Mouse (Mus musculus) stomach, embryonic 15.5 days (tissue): Measurements from ENCODE around the gene Etnk2. TPM values are rescaled to one million over a fixed set of nuclear protein-coding genes. Genes with fewer than 3 reads are reported as not detected.

ENCODE experiments used
- ATAC-seq: fragments of 200-750 bp; cut with Nextera tagmentation; 2 replicates; pipeline ENCODE4 v1.8.0; 2017; ENCODE audit warnings: low read depth, moderate number of reproducible peaks, moderate TSS enrichment; ENCODE audit not compliant: insufficient read depth, low FRiP score
- H3K27ac ChIP-seq: fragments of 300-500 bp; sonication (generic); 2 replicates; pipeline ENCODE4 v1.5.1; 2015; ENCODE audit warnings: mild to moderate bottlenecking, inconsistent platforms
- H3K27me3 ChIP-seq: fragments of 300-500 bp; sonication (generic); replicated peaks from 2 replicates; pipeline ENCODE4 v1.6.1; 2015; ENCODE audit warnings: inconsistent platforms
- H3K36me3 ChIP-seq: fragments of 300-500 bp; sonication (generic); 2 replicates; pipeline ENCODE4 v1.6.1; 2015; ENCODE audit warnings: inconsistent platforms
- H3K4me1 ChIP-seq: fragments of 300-500 bp; sonication (generic); 2 replicates; pipeline ENCODE4 v1.6.1; 2015; ENCODE audit warnings: inconsistent platforms
- H3K4me2 ChIP-seq: fragments of 300-500 bp; sonication (generic); 2 replicates; pipeline ENCODE4 v1.6.1; 2015; ENCODE audit warnings: mild to moderate bottlenecking, inconsistent platforms
- H3K4me3 ChIP-seq: fragments of 300-500 bp; sonication (generic); replicated peaks from 2 replicates; pipeline ENCODE4 v1.5.1; 2015; ENCODE audit warnings: inconsistent platforms
- H3K9ac ChIP-seq: fragments of 300-500 bp; sonication (generic); 2 replicates; pipeline ENCODE4 v1.6.1; 2015; ENCODE audit warnings: inconsistent platforms
- H3K9me3 ChIP-seq: fragments of 300-500 bp; sonication (generic); 2 replicates; pipeline ENCODE4 v1.6.1; 2016; ENCODE audit warnings: inconsistent platforms
- whole genome bisulfite sequencing: fragments of 180-500 bp; shearing (Covaris S2); methylation state at CpG from one replicate; pipeline ENCODE4 v1.1.7; 2015; 5-methylcytosine and 5-hydroxymethylcytosine counted together
- polyA plus RNA-seq: library from polyadenylated mRNA; unstranded; fragments of >200 nt; fragmentation: Nextera tagmentation; extraction: Ambion mirVana; gene quantifications from 2 replicates; pipeline ENCODE4 v1.2.1, GENCODE M21; 2015

The Etnk2 gene
- polyA plus RNA-seq, 1 experiment from 2014 or later, result 6.4 TPM

GRCm38 (mm10) chr1:133355469-133355868 lies 7.9 kb upstream of the Etnk2 start:
- no peak overlapping the region for H3K4me2 ChIP-seq
- H3K27me3 ChIP-seq, result 0 out of 2 replicates have a peak, but pooled peaks cover 3% of the 10 kb centered on the region
- no peaks in the 10 kb centered on the region for H3K4me1 ChIP-seq
- H3K9me3 ChIP-seq, result no peaks in the 10 kb centered on the region
- ATAC-seq, result no peak
- H3K4me3 ChIP-seq, result no peak overlapping the region
- H3K27ac ChIP-seq, result no peak overlapping the region
- 53% methylated on average over 5 of the region's 5 CpGs for WGBS
- no peaks in the 10 kb centered on the region for H3K36me3 ChIP-seq
- no peak overlapping the region for H3K9ac ChIP-seq

- no peaks in the 10 kb centered on the region for H3K36me3 ChIP-seq
- 49% methylated on average over 15 of the region's 15 CpGs for WGBS
These were observed 7.5 kb upstream of the Etnk2 start for GRCm38 (mm10) chr1:133355912-133356311.

GRCm38 (mm10) chr1:133356330-133356729 lies 7.0 kb upstream of the Etnk2 start:
- Histone ChIP-seq H3K4me2 (no peak overlapping the region), H3K4me3 (no peak overlapping the region), H3K27ac (no peak overlapping the region), H3K36me3 (no peaks in the 10 kb centered on the region), H3K9me3 (no peaks in the 10 kb centered on the region), H3K4me1 (no peaks in the 10 kb centered on the region), H3K27me3 (0 out of 2 replicates have a peak, but pooled peaks cover 3% of the 10 kb centered on the region), H3K9ac (no peak overlapping the region)
- ATAC-seq, result no peak
- 54% methylated on average over 8 of the region's 8 CpGs for WGBS

More at GRCm38 (mm10) chr1:133355912-133356311, 7.5 kb upstream of the Etnk2 start:
- Histone ChIP-seq H3K4me1 (no peaks in the 10 kb centered on the region), H3K27me3 (0 out of 2 replicates have a peak, but pooled peaks cover 3% of the 10 kb centered on the region), H3K4me2 (no peak overlapping the region), H3K27ac (no peak overlapping the region), H3K4me3 (no peak overlapping the region), H3K9me3 (no peaks in the 10 kb centered on the region), H3K9ac (no peak overlapping the region)
- ATAC-seq, result no peak

- H3K4me3 ChIP-seq, result no peak overlapping the region
- WGBS, result 89% methylated on average over 6 of the region's 6 CpGs
- peaks cover 14% of the 10 kb centered on the region for H3K27me3 ChIP-seq
- no peak overlapping the region for H3K9ac ChIP-seq
- no peak for ATAC-seq
- H3K4me1 ChIP-seq, result peaks cover 6% of the 10 kb centered on the region
- H3K4me2 ChIP-seq, result no peak overlapping the region
- H3K9me3 ChIP-seq, result no peaks in the 10 kb centered on the region
- no peak overlapping the region for H3K27ac ChIP-seq
- no peaks in the 10 kb centered on the region for H3K36me3 ChIP-seq
These were observed 2.4 kb upstream of the Etnk2 start for GRCm38 (mm10) chr1:133361006-133361405.

- WGBS, result 84% methylated on average over 5 of the region's 5 CpGs
- Histone ChIP-seq H3K36me3 (no peaks in the 10 kb centered on the region), H3K27me3 (peaks cover 14% of the 10 kb centered on the region), H3K9me3 (no peaks in the 10 kb centered on the region), H3K27ac (no peak overlapping the region), H3K4me1 (peaks cover 6% of the 10 kb centered on the region), H3K4me2 (no peak overlapping the region), H3K4me3 (no peak overlapping the region), H3K9ac (no peak overlapping the region)
- no peak for ATAC-seq
These were observed 1.3 kb upstream of the Etnk2 start for GRCm38 (mm10) chr1:133362103-133362502.

GRCm38 (mm10) chr1:133364022-133364630 lies 754 bp downstream of the Etnk2 start:
- no peak; the same call in 1 of the 2 replicates for ATAC-seq

GRCm38 (mm10) chr1:133364890-133365289 lies 1.5 kb downstream of the Etnk2 start:
- Histone ChIP-seq H3K36me3 (no peaks in the 10 kb centered on the region), H3K27me3 (peaks cover 14% of the 10 kb centered on the region), H3K4me3 (no peak overlapping the region), H3K27ac (no peak overlapping the region), H3K4me2 (no peak overlapping the region), H3K4me1 (peaks cover 15% of the 10 kb centered on the region), H3K9me3 (no peaks in the 10 kb centered on the region), H3K9ac (no peak overlapping the region)
- WGBS, result 65% methylated on average over 2 of the region's 2 CpGs
- no peak for ATAC-seq

More at GRCm38 (mm10) chr1:133364022-133364630, 754 bp downstream of the Etnk2 start:
- peaks cover 15% of the 10 kb centered on the region for H3K4me1 ChIP-seq
- H3K9me3 ChIP-seq, result no peaks in the 10 kb centered on the region
- H3K4me3 ChIP-seq, result peak overlapping the region; percentile 65
- H3K9ac ChIP-seq, result peak overlapping the region; percentile 65; the same call in 1 of the 2 replicates
- H3K36me3 ChIP-seq, result no peaks in the 10 kb centered on the region
- no peak overlapping the region for H3K27ac ChIP-seq
- peak overlapping the region; percentile 99 for H3K4me2 ChIP-seq
- 5% methylated on average over 27 of the region's 27 CpGs for WGBS
- peaks cover 14% of the 10 kb centered on the region for H3K27me3 ChIP-seq

GRCm38 (mm10) chr1:133366951-133367605 lies 3.7 kb downstream of the Etnk2 start:
- Histone ChIP-seq H3K4me3 (no peak overlapping the region), H3K27me3 (peaks cover 14% of the 10 kb centered on the region), H3K36me3 (no peaks in the 10 kb centered on the region), H3K4me2 (no peak overlapping the region; the same call in 1 of the 2 replicates), H3K9ac (no peak overlapping the region), H3K27ac (peak overlapping the region; percentile 41; the same call in 1 of the 2 replicates), H3K9me3 (no peaks in the 10 kb centered on the region), H3K4me1 (peaks cover 15% of the 10 kb centered on the region)
- 37% methylated on average over 10 of the region's 10 CpGs for WGBS
- no peak for ATAC-seq

GRCm38 (mm10) chr1:133367606-133368488 lies 4.5 kb downstream of the Etnk2 start:
- no peak for ATAC-seq
- Histone ChIP-seq H3K4me1 (peaks cover 15% of the 10 kb centered on the region), H3K27me3 (peaks cover 14% of the 10 kb centered on the region), H3K9ac (no peak overlapping the region), H3K9me3 (no peaks in the 10 kb centered on the region), H3K36me3 (no peaks in the 10 kb centered on the region), H3K4me3 (no peak overlapping the region), H3K27ac (peak overlapping the region; percentile 41), H3K4me2 (peak overlapping the region; percentile 17; the same call in 1 of the 2 replicates)
- 20% methylated on average over 11 of the region's 11 CpGs for WGBS

GRCm38 (mm10) chr1:133368644-133369043 lies 5.3 kb downstream of the Etnk2 start:
- H3K27ac ChIP-seq, result no peak overlapping the region
- no peak overlapping the region for H3K9ac ChIP-seq
- H3K4me1 ChIP-seq, result peaks cover 14% of the 10 kb centered on the region
- no peak overlapping the region for H3K4me2 ChIP-seq
- no peaks in the 10 kb centered on the region for H3K9me3 ChIP-seq
- peaks cover 14% of the 10 kb centered on the region for H3K27me3 ChIP-seq
- ATAC-seq, result no peak
- 69% methylated on average over 10 of the region's 10 CpGs for WGBS
- no peak overlapping the region for H3K4me3 ChIP-seq
- no peaks in the 10 kb centered on the region for H3K36me3 ChIP-seq

- Histone ChIP-seq H3K9ac (no peak overlapping the region), H3K4me2 (no peak overlapping the region), H3K27ac (peak overlapping the region; percentile 57), H3K27me3 (no peaks in the 10 kb centered on the region), H3K36me3 (no peaks in the 10 kb centered on the region), H3K4me1 (peaks cover 9% of the 10 kb centered on the region), H3K9me3 (no peaks in the 10 kb centered on the region), H3K4me3 (no peak overlapping the region)
- ATAC-seq, result no peak
- 50% methylated on average over 4 of the region's 4 CpGs for WGBS
These were observed 7.0 kb downstream of the Etnk2 start for GRCm38 (mm10) chr1:133370352-133370751.
